Mouse (Mus musculus) layer of hippocampus, adult 2 months (tissue): ENCODE results near the gene Osbpl6. TPM values are rescaled to one million over a fixed set of nuclear protein-coding genes. Genes with fewer than 3 reads are reported as not detected.

Experiments used
- DNase-seq, 2 experiments: peaks; one replicate each; pipeline ENCODE4 v3.0.0; 2022; ENCODE audit warnings: low spot score in 2 of 2
- H3K27ac ChIP-seq: fragments of 200-600 bp; 2 replicates; pipeline ENCODE4 v1.8.1; 2022
- H3K4me3 ChIP-seq: fragments of 200-600 bp; 2 replicates; pipeline ENCODE4 v1.8.1; 2022; ENCODE audit warnings: mild to moderate bottlenecking
- CTCF ChIP-seq: fragments of 200-600 bp; conservative IDR thresholded peaks from 2 replicates; pipeline ENCODE4 v1.8.1; 2022; ENCODE audit warnings: antibody characterized with exemption, mild to moderate bottlenecking, moderate library complexity
- total RNA-seq, 2 experiments: library from RNA; stranded (reverse); gene quantifications; 2 replicates each; pipeline ENCODE4 v1.2.3; 2021

The Osbpl6 gene
- total RNA-seq, 2 experiments from 2014 or later: 59.0 to 63.3 TPM

DNA sequence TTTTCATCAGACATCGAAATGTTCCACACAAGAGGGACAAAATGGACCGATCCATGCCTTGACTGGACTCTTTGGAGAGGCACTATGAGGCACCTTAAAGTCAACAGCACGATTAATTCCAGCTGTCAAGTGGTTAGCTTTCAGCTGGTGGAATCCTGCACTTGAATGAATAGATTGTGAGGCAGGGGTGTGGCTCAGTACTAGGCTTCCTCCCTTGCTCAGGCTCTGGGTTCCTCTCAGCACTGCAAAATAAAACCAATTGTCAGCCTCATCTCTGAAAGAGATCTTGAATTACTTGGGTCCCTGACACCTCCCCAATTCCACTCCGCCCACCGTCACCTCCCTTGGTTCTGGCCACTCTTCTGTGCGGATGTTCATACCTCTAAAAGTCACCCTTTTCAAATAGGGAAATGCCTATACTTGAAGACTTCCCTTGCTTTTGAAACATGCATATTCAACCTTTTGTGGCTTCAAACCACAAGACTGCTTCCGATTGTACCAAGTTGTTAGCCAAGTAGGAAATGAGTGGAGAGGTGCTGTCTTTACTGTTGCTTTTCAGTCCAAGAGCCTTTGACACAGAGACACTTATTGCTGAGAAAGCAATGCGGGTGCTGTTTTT is 160.7 kb downstream of the Osbpl6 start:
- TF ChIP-seq CTCF: no peak
- Histone ChIP-seq H3K4me3 (no peak overlapping the region), H3K27ac (no peak overlapping the region)
- no peak for DNase-seq

DNA sequence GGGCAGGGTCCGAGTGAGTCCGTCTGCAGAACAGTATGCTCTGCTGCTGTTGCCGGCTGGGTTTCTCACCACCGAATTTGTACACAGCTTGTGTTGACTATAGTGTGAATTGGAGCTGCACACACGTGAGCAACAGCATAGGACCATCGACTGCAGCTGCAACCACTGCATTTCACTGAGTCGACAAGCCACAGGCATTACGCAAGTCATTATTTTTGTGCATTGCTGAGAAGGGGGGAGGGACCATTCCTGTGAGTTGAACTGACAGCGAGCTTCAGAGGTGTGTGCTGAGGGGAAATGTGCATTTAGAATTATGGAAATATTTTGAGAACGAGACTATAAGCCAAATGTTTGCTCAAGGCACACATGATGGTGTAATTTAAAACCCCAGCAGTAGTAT is 165.2 kb downstream of the Osbpl6 start:
- TF ChIP-seq CTCF: no peak
- H3K4me3 ChIP-seq: no peak overlapping the region
- DNase-seq: no peak

DNA sequence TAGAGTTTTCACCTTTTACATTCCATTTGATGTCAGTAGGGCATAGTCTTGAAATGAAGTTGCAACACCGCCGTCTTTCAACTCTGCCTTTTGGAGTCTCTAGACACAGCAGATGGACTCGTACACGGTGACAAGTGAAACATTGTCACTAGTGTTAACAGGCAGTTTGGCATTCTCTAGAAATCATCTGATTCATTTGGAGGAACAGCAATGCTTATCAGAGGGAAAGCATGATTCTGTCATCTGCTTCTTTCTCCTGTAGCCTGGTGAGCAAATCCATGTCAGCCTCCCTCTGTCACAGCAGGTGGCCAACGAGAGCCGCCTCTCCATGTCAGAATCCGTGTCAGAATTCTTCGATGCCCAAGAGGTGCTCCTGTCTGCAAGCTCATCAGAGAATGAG is 172.6 kb downstream of the Osbpl6 start:
- DNase-seq: peak; percentile 12 to 66
- Histone ChIP-seq H3K4me3 (no peak overlapping the region), H3K27ac (no peak overlapping the region)
- TF ChIP-seq CTCF: no peak

More for the DNA sequence above, 165.2 kb downstream of the Osbpl6 start:
- H3K27ac ChIP-seq: no peak overlapping the region

DNA sequence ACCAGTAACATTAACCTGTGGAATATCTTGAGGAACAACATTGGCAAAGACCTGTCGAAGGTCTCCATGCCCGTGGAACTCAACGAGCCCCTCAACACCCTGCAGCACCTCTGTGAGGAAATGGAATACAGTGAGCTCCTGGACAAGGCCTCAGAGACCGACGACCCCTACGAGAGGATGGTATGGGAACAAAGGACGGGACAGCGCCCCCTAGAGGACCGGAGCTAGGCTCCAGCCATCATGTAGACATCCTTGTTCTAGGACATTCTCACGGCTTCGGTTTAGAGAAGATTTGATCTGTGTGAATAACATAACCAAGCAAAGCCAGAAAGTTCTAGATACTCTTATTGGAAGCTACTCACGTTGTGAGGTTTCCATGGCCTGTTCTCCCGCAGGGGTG is 178.8 kb downstream of the Osbpl6 start:
- H3K4me3 ChIP-seq: no peak overlapping the region
- TF ChIP-seq CTCF: peak; percentile 60
- no peak overlapping the region for H3K27ac ChIP-seq
- no peak for DNase-seq

DNA sequence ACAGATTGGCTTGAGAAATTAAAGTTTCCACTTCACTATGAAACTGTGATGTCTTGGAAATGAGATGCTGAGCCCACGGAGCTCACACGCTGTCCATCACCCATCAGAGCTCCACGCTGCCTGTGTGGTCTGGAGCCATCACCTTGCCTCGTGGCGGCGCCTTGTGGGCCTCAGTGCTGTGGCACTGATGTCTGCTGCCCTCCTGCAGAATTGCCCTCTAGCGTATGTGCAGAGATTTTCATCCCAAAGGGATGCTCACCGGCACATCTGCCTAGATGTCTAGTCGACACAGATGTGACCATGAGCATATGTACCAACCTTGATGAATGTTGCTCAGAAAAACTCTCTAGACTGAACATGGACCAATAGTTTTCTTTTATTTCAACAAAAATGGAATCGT is 180.6 kb downstream of the Osbpl6 start:
- Histone ChIP-seq H3K27ac (no peak overlapping the region), H3K4me3 (no peak overlapping the region)
- DNase-seq: no peak
- no peak for TF ChIP-seq CTCF

DNA sequence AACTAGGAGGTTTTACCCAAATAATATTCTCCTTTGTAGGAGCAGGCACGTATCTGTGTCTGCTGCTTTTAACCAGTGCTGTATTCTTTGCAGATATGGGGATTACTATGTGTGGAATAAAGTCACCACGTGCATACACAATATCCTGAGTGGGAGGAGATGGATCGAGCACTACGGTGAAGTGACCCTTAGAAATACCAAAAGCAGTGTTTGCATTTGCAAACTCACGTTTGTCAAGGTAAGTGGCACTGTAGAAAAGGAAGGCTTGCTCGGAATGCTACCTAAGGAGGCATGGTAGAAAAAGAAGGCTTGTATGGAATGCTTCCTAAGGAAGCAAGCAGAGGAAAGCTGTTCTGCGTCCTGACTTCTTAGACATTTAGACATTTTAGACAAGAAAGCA is 183.9 kb downstream of the Osbpl6 start:
- Histone ChIP-seq H3K4me3 (no peak overlapping the region), H3K27ac (no peak overlapping the region)
- no peak for TF ChIP-seq CTCF
- no peak for DNase-seq

DNA sequence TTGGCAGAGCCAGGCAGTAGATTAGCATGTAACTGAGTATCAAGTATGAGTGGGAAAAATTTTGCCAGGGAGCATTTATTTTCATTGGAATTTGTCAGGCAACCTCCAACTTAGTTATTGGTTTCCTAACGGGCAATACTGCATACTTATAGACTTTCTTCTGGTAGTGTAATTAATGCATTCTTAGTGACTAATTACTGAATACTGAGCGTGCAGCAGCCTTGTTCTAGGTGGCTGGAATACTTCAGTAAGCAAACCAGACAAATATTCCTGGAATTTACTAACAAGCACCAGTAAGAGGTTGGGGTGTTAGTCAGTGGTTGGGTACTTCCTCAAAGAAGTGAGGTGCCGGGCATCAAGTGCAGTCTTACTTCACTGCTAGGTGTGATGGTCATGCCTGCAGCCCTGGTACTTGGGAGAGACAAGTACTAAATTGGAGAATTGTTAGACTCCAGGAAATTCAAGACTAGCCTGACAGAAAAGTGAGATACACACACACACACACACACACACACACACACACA is 186.2 kb downstream of the Osbpl6 start:
- Histone ChIP-seq H3K27ac (no peak overlapping the region), H3K4me3 (no peak overlapping the region)
- no peak for DNase-seq
- no peak for TF ChIP-seq CTCF

DNA sequence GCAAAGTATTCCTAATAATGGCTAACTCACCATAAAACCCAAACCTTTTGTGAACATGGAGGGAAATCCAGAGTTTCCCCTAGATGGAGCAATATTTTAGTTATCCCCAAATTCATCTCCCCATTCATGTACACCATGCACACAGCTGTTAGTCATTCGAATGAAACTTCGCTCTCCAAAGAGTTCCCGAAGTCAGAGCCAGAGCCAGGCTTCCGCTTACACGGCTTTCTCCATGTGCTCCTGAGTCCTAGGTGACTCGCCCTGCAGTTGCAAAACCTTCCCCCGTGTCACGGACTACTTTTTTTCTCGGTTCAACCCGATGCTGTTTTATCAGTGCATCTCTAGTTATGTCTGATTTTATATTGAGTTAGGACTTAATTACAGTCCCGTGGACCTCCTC is 191.2 kb downstream of the Osbpl6 start:
- Histone ChIP-seq H3K27ac (no peak overlapping the region), H3K4me3 (no peak overlapping the region)
- TF ChIP-seq CTCF: no peak
- no peak for DNase-seq

DNA sequence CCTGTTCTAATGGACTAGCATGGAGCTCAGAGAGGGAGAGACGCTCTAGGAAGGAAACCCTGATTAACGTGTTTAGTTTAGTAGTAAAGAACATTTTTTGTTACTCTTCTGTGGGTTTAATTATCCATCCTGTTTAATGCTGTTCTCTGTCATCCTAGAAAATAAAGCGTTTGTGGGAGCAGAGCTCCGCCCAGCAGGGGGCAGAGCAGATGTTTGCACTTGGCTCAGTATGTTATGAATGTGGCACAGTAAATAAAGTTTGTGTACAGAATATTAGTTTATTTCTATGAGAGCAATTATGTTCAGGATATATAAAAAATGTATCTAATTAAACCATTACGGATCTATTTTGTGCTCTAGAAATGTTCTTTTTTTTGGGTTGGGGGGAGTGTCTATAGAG is 192.9 kb downstream of the Osbpl6 start:
- Histone ChIP-seq H3K27ac (no peak overlapping the region), H3K4me3 (no peak overlapping the region)
- peak in 1 of 2 experiments; percentile 20 for DNase-seq
- peak; percentile 77 for TF ChIP-seq CTCF

DNA sequence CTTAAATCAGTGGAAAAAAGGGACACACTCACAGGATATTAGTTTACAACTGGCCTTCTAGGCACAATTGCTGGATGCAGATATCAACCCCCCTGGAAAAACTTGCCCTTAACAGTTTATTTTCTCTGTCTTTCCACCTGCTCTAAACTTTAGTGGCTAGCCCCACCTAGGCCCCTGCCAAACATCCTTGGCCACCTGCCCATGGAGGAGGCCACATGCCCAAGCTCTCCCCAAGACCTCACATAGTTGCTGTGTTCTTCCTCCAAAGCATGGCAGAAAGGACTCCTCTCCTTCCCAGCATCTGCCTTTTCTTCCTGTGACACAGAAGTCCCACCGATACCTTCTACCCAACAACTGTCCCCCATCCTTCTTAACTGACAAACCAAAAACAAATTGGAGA is 195.9 kb downstream of the Osbpl6 start:
- Histone ChIP-seq H3K4me3 (no peak overlapping the region), H3K27ac (no peak overlapping the region)
- DNase-seq: no peak
- TF ChIP-seq CTCF: no peak

DNA sequence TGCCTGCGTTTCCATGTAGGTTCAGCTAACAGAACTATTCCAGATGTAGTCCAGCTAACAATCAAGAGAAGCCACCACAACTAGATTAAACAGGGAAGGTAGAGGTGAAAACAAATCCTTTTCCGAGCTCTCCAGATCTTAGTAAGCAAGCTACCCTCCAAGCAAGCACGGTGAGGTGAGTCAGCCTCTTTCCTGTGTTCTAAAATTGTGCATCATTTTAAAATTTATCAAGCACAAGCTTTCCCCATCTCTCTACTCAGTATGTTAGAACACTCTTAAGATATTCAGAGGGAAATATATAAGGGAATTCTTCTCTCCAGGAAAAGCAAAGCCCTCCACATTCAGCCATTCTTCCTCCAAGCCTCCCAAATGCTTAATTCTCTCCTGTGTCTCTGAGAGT is 200.4 kb downstream of the Osbpl6 start:
- no peak for DNase-seq
- H3K27ac ChIP-seq: no peak overlapping the region
- no peak overlapping the region for H3K4me3 ChIP-seq
- TF ChIP-seq CTCF: no peak

DNA sequence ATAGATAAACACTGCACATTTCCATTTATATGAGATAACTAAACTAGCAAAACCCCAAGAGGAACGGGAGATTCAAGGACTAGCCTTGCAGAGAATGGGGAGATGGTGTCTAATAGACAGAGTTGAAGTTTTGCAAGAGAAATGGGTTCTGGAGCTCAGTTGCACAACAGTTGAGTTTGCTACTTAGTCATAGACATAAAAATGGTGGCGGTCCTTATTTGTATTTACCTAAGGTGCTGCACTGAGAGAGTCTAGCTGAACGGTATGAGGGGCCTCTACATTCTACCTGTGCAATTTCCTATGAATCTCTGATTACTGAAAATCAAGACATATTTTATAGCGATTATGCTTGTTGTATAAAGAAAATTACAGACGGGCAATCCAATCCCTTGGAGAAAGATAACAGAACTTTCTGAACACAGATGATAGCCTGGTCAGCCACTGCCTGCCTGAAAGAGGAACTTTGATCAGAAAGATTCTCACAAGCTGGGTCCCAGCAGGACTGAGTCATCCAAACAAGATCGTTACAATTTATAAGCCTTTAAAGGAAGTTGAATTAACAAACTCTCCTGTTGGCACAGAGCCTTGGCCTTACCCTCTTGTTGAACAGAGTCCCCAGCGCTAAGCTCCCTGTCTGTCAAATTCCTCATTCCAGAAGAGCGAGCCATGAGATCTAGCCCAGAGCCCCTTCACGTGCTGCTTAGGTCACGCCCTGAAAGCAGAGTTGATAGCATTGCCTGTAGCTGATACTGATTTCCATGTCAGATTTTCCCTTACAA is 204.2 kb downstream of the Osbpl6 start:
- no peak for TF ChIP-seq CTCF
- no peak overlapping the region for H3K4me3 ChIP-seq
- no peak for DNase-seq
- no peak overlapping the region for H3K27ac ChIP-seq

DNA sequence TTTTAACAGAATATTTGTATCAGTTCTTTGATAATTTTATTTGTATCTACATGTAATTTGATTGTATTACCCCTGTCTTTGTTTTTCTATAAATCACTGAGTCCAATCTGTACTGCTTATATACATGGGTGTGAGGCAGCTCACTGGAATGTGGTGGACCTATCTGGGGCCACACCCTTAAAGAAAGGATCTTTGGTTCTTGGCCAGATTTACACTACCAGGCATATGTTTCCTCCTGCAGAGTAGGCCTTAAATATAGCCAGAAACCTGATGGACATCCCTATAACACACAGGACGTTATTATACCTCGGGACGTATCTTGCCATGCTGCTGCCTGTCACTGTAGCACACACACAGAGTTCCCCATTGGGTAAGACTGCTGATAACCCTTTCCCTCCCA is 205.7 kb downstream of the Osbpl6 start:
- no peak overlapping the region for H3K27ac ChIP-seq
- H3K4me3 ChIP-seq: no peak overlapping the region
- TF ChIP-seq CTCF: no peak
- no peak for DNase-seq

DNA sequence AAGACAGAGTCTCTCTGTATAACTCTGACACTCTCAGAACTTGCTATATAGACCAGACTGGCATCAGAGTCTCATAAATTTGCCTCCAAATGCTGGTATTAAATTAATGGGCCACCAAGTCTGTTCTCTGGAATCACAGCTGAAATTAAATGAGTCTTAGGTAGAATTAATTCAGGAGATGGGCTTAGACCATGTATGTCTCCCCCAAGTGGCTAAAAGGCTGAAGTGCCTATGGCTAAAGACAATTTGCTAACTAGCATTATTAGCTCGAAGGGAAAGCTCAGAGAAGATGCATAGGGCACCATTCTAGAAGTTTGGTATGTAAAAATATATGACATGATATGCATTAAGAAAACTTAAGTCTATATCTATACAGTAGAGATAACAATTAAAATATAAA is 211.8 kb downstream of the Osbpl6 start:
- no peak overlapping the region for H3K27ac ChIP-seq
- peak; percentile 96 for TF ChIP-seq CTCF
- DNase-seq: peak; percentile 34 to 56
- H3K4me3 ChIP-seq: no peak overlapping the region
